Mouse (Mus musculus) heart, adult 2 months (tissue): ENCODE results near the gene Anapc5. TPM values are rescaled to one million over a fixed set of nuclear protein-coding genes. Genes with fewer than 3 reads are reported as not detected.

Source experiments
- DNase-seq, 2 experiments: peaks; one replicate each; pipeline ENCODE4 v3.0.0; 2021
- H3K27ac ChIP-seq: fragments of 200-600 bp; 2 replicates; pipeline ENCODE4 v1.8.1; 2022
- H3K27me3 ChIP-seq: fragments of 200-500 bp; 2 replicates; pipeline ENCODE4 v1.6.1; 2012; ENCODE audit warnings: mild to moderate bottlenecking, low read length, inconsistent platforms, mixed read lengths; ENCODE audit not compliant: control insufficient read depth, insufficient read depth
- H3K36me3 ChIP-seq: fragments of 200-500 bp; 2 replicates; pipeline ENCODE4 v1.6.1; 2012; ENCODE audit warnings: low read length, inconsistent platforms; ENCODE audit not compliant: control insufficient read depth, insufficient read depth
- H3K4me1 ChIP-seq: fragments of 200-500 bp; 2 replicates; pipeline ENCODE4 v1.6.1; 2011; ENCODE audit warnings: low read length; ENCODE audit not compliant: control insufficient read depth, insufficient read depth
- H3K4me3 ChIP-seq: fragments of 200-600 bp; 2 replicates; pipeline ENCODE4 v1.8.1; 2022
- H3K79me2 ChIP-seq: fragments of 200-500 bp; replicated peaks from 2 replicates; pipeline ENCODE4 v1.6.1; 2012; ENCODE audit warnings: mild to moderate bottlenecking, inconsistent platforms, low read length, moderate library complexity, mixed read lengths; ENCODE audit not compliant: control insufficient read depth, insufficient read depth
- H3K9ac ChIP-seq: fragments of 200-500 bp; 2 replicates; pipeline ENCODE4 v1.6.1; 2012; ENCODE audit warnings: low read depth, mild to moderate bottlenecking, control low read depth, inconsistent platforms, low read length, mixed read lengths
- CTCF ChIP-seq: fragments of 200-600 bp; IDR thresholded peaks from 2 replicates; pipeline ENCODE4 v1.8.1; 2022; ENCODE audit warnings: antibody characterized with exemption, mild to moderate bottlenecking, moderate library complexity
- EP300 ChIP-seq: fragments of 200-500 bp; IDR thresholded peaks from 2 replicates; pipeline ENCODE4 v1.6.1; 2011; ENCODE audit warnings: low read depth, low read length, control low read depth; ENCODE audit not compliant: insufficient read depth
- POLR2A ChIP-seq: fragments of 200-500 bp; IDR thresholded peaks from 2 replicates; pipeline ENCODE4 v1.6.1; 2011; ENCODE audit warnings: mild to moderate bottlenecking, low read depth, low read length, control low read depth; ENCODE audit not compliant: insufficient read depth
- WGBS: fragments of 180-500 bp; shearing (Covaris S2); methylation state at CpG from one replicate; pipeline ENCODE4 v1.1.7; 2018; 5-methylcytosine and 5-hydroxymethylcytosine counted together
- intact Hi-C: fragments of 180-260 bp; cut with DNase I; formaldehyde crosslinking; loops from one replicate; pipeline ENCODE4 v1.15.1; 2025
- polyA plus RNA-seq: library from polyadenylated mRNA; depleted of rRNA; stranded (reverse); fragments of >200 nt; gene quantifications from 2 replicates; pipeline ENCODE4 v1.2.3, GENCODE M21; 2012
- total RNA-seq, 2 experiments: library from RNA; stranded (reverse); gene quantifications; 2 replicates each; pipeline ENCODE4 v1.2.3; 2021

The Anapc5 gene
- total and polyA plus RNA-seq, 3 experiments = 150 to 210 (median 165) TPM

GRCm38 (mm10) chr5:122767283-122767682, 53.9 kb downstream of the Anapc5 start:
- H3K27me3 ChIP-seq = no peaks in the 10 kb centered on the region
- H3K4me3 ChIP-seq = no peak overlapping the region
- DNase-seq = no peak
- H3K36me3 ChIP-seq = no peaks in the 10 kb centered on the region
- no peak overlapping the region for H3K27ac ChIP-seq
- peaks cover 10% of the 10 kb centered on the region for H3K4me1 ChIP-seq
- H3K79me2 ChIP-seq = no peaks in the 10 kb centered on the region; the same call in 1 of the 2 replicates
- intact Hi-C loops = no loop called here
- TF ChIP-seq POLR2A (no peak), CTCF (no peak), EP300 (no peak)
- H3K9ac ChIP-seq = no peak overlapping the region
- 95% methylated on average over 11 of the region's 11 CpGs for WGBS

- WGBS = 46% methylated on average over 10 of the region's 10 CpGs
- TF ChIP-seq EP300 (no peak), POLR2A (no peak), CTCF (peak; percentile 59)
- no peaks in the 10 kb centered on the region for H3K27me3 ChIP-seq
- H3K27ac ChIP-seq = no peak overlapping the region
- H3K79me2 ChIP-seq = no peaks in the 10 kb centered on the region; the same call in 1 of the 2 replicates
- intact Hi-C loops = no loop called here
- H3K9ac ChIP-seq = no peak overlapping the region
- DNase-seq = peak; percentile 40 to 59
- peaks cover 3% of the 10 kb centered on the region for H3K4me1 ChIP-seq
- H3K36me3 ChIP-seq = no peaks in the 10 kb centered on the region; the same call in 1 of the 2 replicates
- no peak overlapping the region for H3K4me3 ChIP-seq
Observed at GRCm38 (mm10) chr5:122764032-122764464, 57.1 kb downstream of the Anapc5 start.

GRCm38 (mm10) chr5:122763271-122764031, 57.7 kb downstream of the Anapc5 start:
- H3K36me3 ChIP-seq = no peaks in the 10 kb centered on the region; the same call in 1 of the 2 replicates
- no peak overlapping the region for H3K27ac ChIP-seq
- H3K4me1 ChIP-seq = peaks cover 3% of the 10 kb centered on the region
- H3K4me3 ChIP-seq = no peak overlapping the region
- WGBS = 63% methylated on average over 29 of the region's 29 CpGs
- intact Hi-C loops = no loop called here
- TF ChIP-seq CTCF = no peak
- no peak for TF ChIP-seq POLR2A
- no peak for TF ChIP-seq EP300
- peak; percentile 27 for DNase-seq
- no peaks in the 10 kb centered on the region for H3K27me3 ChIP-seq
- no peaks in the 10 kb centered on the region; the same call in 1 of the 2 replicates for H3K79me2 ChIP-seq
- H3K9ac ChIP-seq = peak overlapping the region; percentile 23; the same call in 1 of the 2 replicates

GRCm38 (mm10) chr5:122756680-122757079, 64.5 kb downstream of the Anapc5 start:
- 67% methylated on average over 7 of the region's 7 CpGs for WGBS
- H3K4me3 ChIP-seq = no peak overlapping the region

GRCm38 (mm10) chr5:122756144-122756543, 65.0 kb downstream of the Anapc5 start:
- Histone ChIP-seq H3K4me3 (no peak overlapping the region), H3K4me1 (peaks cover 2% of the 10 kb centered on the region), H3K79me2 (no peaks in the 10 kb centered on the region), H3K36me3 (no peaks in the 10 kb centered on the region; the same call in 1 of the 2 replicates), H3K27ac (no peak overlapping the region), H3K27me3 (no peaks in the 10 kb centered on the region), H3K9ac (no peak overlapping the region)
- no peak for TF ChIP-seq CTCF
- no peak for TF ChIP-seq POLR2A
- TF ChIP-seq EP300 = no peak
- intact Hi-C loops = no loop called here
- WGBS = 84% methylated on average over 6 of the region's 6 CpGs
- no peak for DNase-seq

More at GRCm38 (mm10) chr5:122756680-122757079, 64.5 kb downstream of the Anapc5 start:
- no peak overlapping the region for H3K27ac ChIP-seq
- no peak overlapping the region for H3K9ac ChIP-seq
- H3K79me2 ChIP-seq = no peaks in the 10 kb centered on the region
- DNase-seq = peak; percentile 69 to 77
- no peaks in the 10 kb centered on the region; the same call in 1 of the 2 replicates for H3K36me3 ChIP-seq
- intact Hi-C loops = no loop called here
- no peaks in the 10 kb centered on the region for H3K27me3 ChIP-seq
- TF ChIP-seq POLR2A (no peak), CTCF (peak; percentile 8; the same call in 1 of the 2 replicates)
- H3K4me1 ChIP-seq = peaks cover 3% of the 10 kb centered on the region

GRCm38 (mm10) chr5:122755620-122756019, 65.5 kb downstream of the Anapc5 start:
- Histone ChIP-seq H3K4me1 (no peaks in the 10 kb centered on the region), H3K4me3 (no peak overlapping the region), H3K27me3 (no peaks in the 10 kb centered on the region), H3K9ac (no peak overlapping the region), H3K36me3 (no peaks in the 10 kb centered on the region), H3K79me2 (no peaks in the 10 kb centered on the region), H3K27ac (no peak overlapping the region)
- 94% methylated on average over 4 of the region's 4 CpGs for WGBS
- TF ChIP-seq POLR2A = no peak
- no peak for TF ChIP-seq EP300
- no peak for TF ChIP-seq CTCF
- no peak for DNase-seq
- intact Hi-C loops = no loop called here
